Comparison of ENCODE assay signal across 30 mouse cellular contexts in genomic region chr17:54162383-54162782, GRCm38 (mm10).
A peak's percentile ranks its signal among the peaks of the same experiment; 100 is the strongest.
DNase-seq lines count a peak whose midpoint lies in the region; ATAC-seq and TF ChIP-seq lines count a peak whose summit lies in the region.
"Had no signal": no experiment of that assay in that cellular context is flagged by ENCODE, and none has a peak within 500 bp of the region (broad histone marks: within the 10 kb centered on the region; RNA-seq: fewer than 3 reads in every experiment).

No protein-coding gene starts in this region.

- no peaks in the 10 kb centered on the region for H3K27me3 ChIP-seq in hindbrain, postnatal 0 days (ENCODE audit: insufficient read depth, low read length)
- H3K27me3 ChIP-seq in hindbrain, embryonic 10.5 days (ENCODE audit: insufficient read depth, poor library complexity, severe bottlenecking) = no peaks in the 10 kb centered on the region
- H3K27me3 ChIP-seq in kidney, embryonic 16.5 days (ENCODE audit: insufficient read depth, low read length) = no peaks in the 10 kb centered on the region
- H3K27me3 ChIP-seq in neural tube, embryonic 13.5 days = no peaks in the 10 kb centered on the region
- H3K27me3 ChIP-seq in neural tube, embryonic 15.5 days (replicated peaks) = no peaks in the 10 kb centered on the region
- H3K27me3 ChIP-seq: CH12.LX; embryonic facial prominence, embryonic 12.5 days; embryonic facial prominence, embryonic 15.5 days; forebrain, embryonic 12.5 days; forebrain, embryonic 15.5 days; heart, embryonic 12.5 days; heart, embryonic 15.5 days; hindbrain, embryonic 12.5 days; hindbrain, embryonic 15.5 days; Patski had no signal

- H3K4me2 ChIP-seq in hindbrain, postnatal 0 days (ENCODE audit: low read depth, low read length) = no peak overlapping the region
- no peak overlapping the region for H3K4me2 ChIP-seq in kidney, embryonic 16.5 days (replicated peaks; ENCODE audit: low read depth, low read length)
- H3K4me2 ChIP-seq in neural tube, embryonic 13.5 days = no peak overlapping the region
- no peak overlapping the region for H3K4me2 ChIP-seq in neural tube, embryonic 15.5 days
- H3K4me2 ChIP-seq: embryonic facial prominence, embryonic 12.5 days; embryonic facial prominence, embryonic 15.5 days; forebrain, embryonic 12.5 days; forebrain, embryonic 15.5 days; heart, embryonic 12.5 days; heart, embryonic 15.5 days; hindbrain, embryonic 12.5 days; hindbrain, embryonic 15.5 days had no signal

- H3K27ac ChIP-seq in hindbrain, postnatal 0 days = no peak overlapping the region
- no peak overlapping the region for H3K27ac ChIP-seq in hindbrain, embryonic 10.5 days
- no peak overlapping the region for H3K27ac ChIP-seq in kidney, embryonic 16.5 days (ENCODE audit: low read length)
- H3K27ac ChIP-seq in neural tube, embryonic 13.5 days (replicated peaks) = no peak overlapping the region
- H3K27ac ChIP-seq in neural tube, embryonic 15.5 days (replicated peaks) = no peak overlapping the region
- H3K27ac ChIP-seq: embryonic facial prominence, embryonic 12.5 days; embryonic facial prominence, embryonic 15.5 days; forebrain, embryonic 12.5 days; forebrain, embryonic 15.5 days; heart, embryonic 15.5 days; hindbrain, embryonic 12.5 days; hindbrain, embryonic 15.5 days had no signal

- no peaks in the 10 kb centered on the region for H3K36me3 ChIP-seq in hindbrain, postnatal 0 days (ENCODE audit: insufficient read depth, low read length)
- H3K36me3 ChIP-seq in hindbrain, embryonic 10.5 days = no peaks in the 10 kb centered on the region
- no peaks in the 10 kb centered on the region for H3K36me3 ChIP-seq in kidney, embryonic 16.5 days (ENCODE audit: insufficient read depth, low read length)
- H3K36me3 ChIP-seq in neural tube, embryonic 13.5 days = no peaks in the 10 kb centered on the region
- H3K36me3 ChIP-seq in neural tube, embryonic 15.5 days = no peaks in the 10 kb centered on the region
- H3K36me3 ChIP-seq: embryonic facial prominence, embryonic 12.5 days; embryonic facial prominence, embryonic 15.5 days; forebrain, embryonic 12.5 days; forebrain, embryonic 15.5 days; G1E; heart, embryonic 12.5 days; heart, embryonic 15.5 days; hindbrain, embryonic 12.5 days; hindbrain, embryonic 15.5 days had no signal

- ATAC-seq in hindbrain, postnatal 0 days = no peak
- ATAC-seq in kidney, embryonic 16.5 days (ENCODE audit: low FRiP score, low TSS enrichment) = peak; percentile 67
- ATAC-seq in neural tube, embryonic 13.5 days (ENCODE audit: low read depth) = peak; percentile 75
- peak; percentile 81; the same call in 1 of the 2 replicates for ATAC-seq in neural tube, embryonic 15.5 days (ENCODE audit: low FRiP score)
- ATAC-seq: forebrain, embryonic 15.5 days; Patski had no signal

- no peaks in the 10 kb centered on the region for H3K4me1 ChIP-seq in hindbrain, postnatal 0 days (ENCODE audit: insufficient read depth, low read length)
- no peaks in the 10 kb centered on the region for H3K4me1 ChIP-seq in hindbrain, embryonic 10.5 days (replicated peaks)
- H3K4me1 ChIP-seq in kidney, embryonic 16.5 days (ENCODE audit: insufficient read depth, low read length) = 0 out of 2 replicates have a peak, but pooled peaks cover 3% of the 10 kb centered on the region
- H3K4me1 ChIP-seq in neural tube, embryonic 13.5 days (replicated peaks) = no peaks in the 10 kb centered on the region
- no peaks in the 10 kb centered on the region for H3K4me1 ChIP-seq in neural tube, embryonic 15.5 days
- H3K4me1 ChIP-seq: embryonic facial prominence, embryonic 12.5 days; embryonic facial prominence, embryonic 15.5 days; forebrain, embryonic 12.5 days; forebrain, embryonic 15.5 days; heart, embryonic 12.5 days; heart, embryonic 15.5 days; hindbrain, embryonic 12.5 days; hindbrain, embryonic 15.5 days had no signal

- no peak for TF ChIP-seq CTCF in hindbrain, postnatal 0 days (IDR thresholded peaks at IDR 0.05; ENCODE audit: low read depth)

- no peak overlapping the region for H3K4me3 ChIP-seq in hindbrain, postnatal 0 days (ENCODE audit: low read length)
- no peak overlapping the region for H3K4me3 ChIP-seq in hindbrain, embryonic 10.5 days
- H3K4me3 ChIP-seq in kidney, embryonic 16.5 days (ENCODE audit: low read length) = no peak overlapping the region
- H3K4me3 ChIP-seq in neural tube, embryonic 13.5 days = no peak overlapping the region
- H3K4me3 ChIP-seq in neural tube, embryonic 15.5 days (replicated peaks) = no peak overlapping the region
- H3K4me3 ChIP-seq: embryonic facial prominence, embryonic 12.5 days; embryonic facial prominence, embryonic 15.5 days; erythroblast, embryonic 14.5 days; forebrain, embryonic 12.5 days; forebrain, embryonic 15.5 days; heart, embryonic 12.5 days; heart, embryonic 15.5 days; hindbrain, embryonic 12.5 days; hindbrain, embryonic 15.5 days had no signal

- 85% methylated on average over 2 of the region's 2 CpGs for WGBS in hindbrain, postnatal 0 days
- WGBS in hindbrain, embryonic 10.5 days = 80% methylated on average over 2 of the region's 2 CpGs
- 27% methylated on average over 2 of the region's 2 CpGs for WGBS in kidney, embryonic 16.5 days
- WGBS in neural tube, embryonic 13.5 days = 63% methylated on average over 2 of the region's 2 CpGs
- 37% methylated on average over 2 of the region's 2 CpGs for WGBS in neural tube, embryonic 15.5 days

- no peak overlapping the region for H3K9ac ChIP-seq in hindbrain, postnatal 0 days (replicated peaks; ENCODE audit: low read length)
- H3K9ac ChIP-seq in kidney, embryonic 16.5 days (replicated peaks; ENCODE audit: low read length) = no peak overlapping the region
- no peak overlapping the region for H3K9ac ChIP-seq in neural tube, embryonic 13.5 days
- no peak overlapping the region for H3K9ac ChIP-seq in neural tube, embryonic 15.5 days (replicated peaks)
- H3K9ac ChIP-seq: embryonic facial prominence, embryonic 12.5 days; embryonic facial prominence, embryonic 15.5 days; forebrain, embryonic 12.5 days; forebrain, embryonic 15.5 days; heart, embryonic 12.5 days; heart, embryonic 15.5 days; hindbrain, embryonic 12.5 days; hindbrain, embryonic 15.5 days had no signal

- H3K9me3 ChIP-seq in hindbrain, postnatal 0 days (ENCODE audit: low read length) = no peaks in the 10 kb centered on the region
- H3K9me3 ChIP-seq in hindbrain, embryonic 10.5 days = no peaks in the 10 kb centered on the region
- no peaks in the 10 kb centered on the region for H3K9me3 ChIP-seq in kidney, embryonic 16.5 days (ENCODE audit: low read length)
- no peaks in the 10 kb centered on the region for H3K9me3 ChIP-seq in neural tube, embryonic 13.5 days
- no peaks in the 10 kb centered on the region for H3K9me3 ChIP-seq in neural tube, embryonic 15.5 days (replicated peaks)
- H3K9me3 ChIP-seq: embryonic facial prominence, embryonic 12.5 days; embryonic facial prominence, embryonic 15.5 days; forebrain, embryonic 12.5 days; forebrain, embryonic 15.5 days; G1E; heart, embryonic 12.5 days; heart, embryonic 15.5 days; hindbrain, embryonic 12.5 days; hindbrain, embryonic 15.5 days had no signal

- peak; percentile 1 for DNase-seq in hindbrain, postnatal 0 days (ENCODE audit: low spot score)
- DNase-seq in hindbrain, embryonic 10.5 days (ENCODE audit: low spot score) = no peak
- no peak for DNase-seq in kidney, adult 18-20 months
- no peak for DNase-seq in neural tube, embryonic 10.5 days (ENCODE audit: extremely low spot score, low spot score)
- no peak for DNase-seq in retina, embryonic 14.5 days (ENCODE audit: low spot score)
- DNase-seq: adrenal gland, postnatal 10 days; adrenal gland, postnatal 36 days; B cell, adult 2 months; cerebellum, adult 18-20 months; cerebellum, adult 9-10 months; cerebellum, postnatal 25 days; gastrocnemius, postnatal 25 days; heart, adult 18-20 months; heart, postnatal 10 days; heart, postnatal 36 days had no signal
